Mouse (Mus musculus) ovary, postnatal 14 days (tissue): Measurements from ENCODE around the gene Olfr298.

Source experiments
- DNase-seq: peaks from one replicate; pipeline ENCODE4 v3.0.0; 2022; ENCODE audit warnings: low spot score

Gene Olfr298

DNA sequence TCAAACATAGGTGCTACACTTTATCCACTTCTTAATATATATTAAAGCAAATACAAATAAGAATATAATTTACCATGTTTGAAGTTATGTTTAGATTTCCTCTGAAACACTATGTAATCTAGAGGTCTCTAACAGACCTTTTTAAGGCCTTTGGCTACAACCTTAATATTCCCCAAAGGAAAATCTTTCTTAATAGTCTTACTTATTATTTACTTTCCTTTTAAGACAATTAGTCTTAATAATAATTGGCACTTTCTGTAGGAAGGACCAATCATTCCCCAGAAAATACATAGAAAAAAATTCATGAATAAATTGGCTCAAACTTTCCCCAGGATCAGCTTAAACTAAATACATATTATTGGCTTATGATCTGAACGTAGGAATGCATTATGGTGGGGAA is at the start of gene Olfr298:
Gene Olfr298, minus strand, starts transcription at position 101 of the 400 bp plus-strand sequence.
- no peak for DNase-seq

DNA sequence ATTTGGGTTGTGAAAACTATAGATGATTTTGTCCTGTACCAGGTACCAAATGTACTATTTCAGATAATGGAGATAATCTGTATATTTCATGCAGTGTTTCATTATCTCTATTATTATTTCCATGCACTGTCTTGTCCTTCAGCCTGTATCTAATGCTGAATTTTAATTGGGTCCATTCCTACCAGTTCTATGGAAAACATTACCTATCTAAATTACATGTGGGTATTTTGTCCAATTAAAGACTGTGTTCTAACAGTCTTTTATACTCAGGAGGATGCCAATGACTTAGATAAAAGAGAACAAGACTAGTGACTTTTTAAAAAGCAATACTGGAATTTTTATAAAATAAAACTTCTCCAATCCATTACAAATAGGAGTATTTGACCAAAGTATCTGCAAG is 27.4 kb upstream of the Olfr298 start, which contains the start of gene Olfr297:
Gene Olfr297, plus strand, starts transcription at position 301 of the 400 bp plus-strand sequence.
- no peak for DNase-seq

DNA sequence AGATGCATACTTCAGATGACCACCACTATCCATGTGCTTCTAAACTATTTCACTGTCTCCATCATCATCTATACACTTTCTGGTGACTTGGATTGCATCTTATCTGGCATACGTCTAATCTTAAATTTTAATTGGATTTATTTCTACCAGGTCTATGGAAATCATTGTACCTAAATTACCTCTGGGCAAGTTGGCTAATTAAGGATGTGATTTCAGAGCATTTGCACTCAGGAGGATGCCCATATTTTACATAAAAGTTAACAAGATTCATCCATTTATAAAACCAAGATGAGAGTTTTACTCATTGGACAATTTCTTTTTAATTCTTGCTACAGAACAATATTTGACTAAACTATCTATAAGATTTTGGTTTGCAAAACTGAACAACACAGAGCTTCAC is 32.7 kb downstream of the Olfr298 start, which contains the start of gene Olfr299:
Gene Olfr299, plus strand, starts transcription at position 301 of the 400 bp plus-strand sequence.
- DNase-seq: no peak
